Mouse (Mus musculus) embryonic facial prominence, embryonic 14.5 days (tissue): Measurements from ENCODE around the gene Gm21903. TPM values are rescaled to one million over a fixed set of nuclear protein-coding genes. Genes with fewer than 3 reads are reported as not detected.
A peak's percentile ranks its signal among the peaks of the same experiment; 100 is the strongest.
"Not testable (repeated sequence)": the region's sequence is repeated elsewhere in the genome, so short reads cannot be mapped to it uniquely, and the experiment has no call there.

ENCODE experiments used
- ATAC-seq: fragments of 200-750 bp; cut with Nextera tagmentation; 2 replicates; pipeline ENCODE4 v1.8.0; 2017; ENCODE audit warnings: low read depth, moderate number of reproducible peaks, moderate TSS enrichment
- DNase-seq: peaks from one replicate; pipeline ENCODE4 v3.0.0-alpha.2; 2015; ENCODE audit warnings: low spot score
- H3K27ac ChIP-seq: fragments of 300-500 bp; sonication (generic); replicated peaks from 2 replicates; pipeline ENCODE4 v1.5.1; 2014; ENCODE audit warnings: low read depth, mild to moderate bottlenecking, low read length, moderate library complexity
- H3K27me3 ChIP-seq: fragments of 300-500 bp; sonication (generic); replicated peaks from 2 replicates; pipeline ENCODE4 v1.6.1; 2014; ENCODE audit warnings: low read length; ENCODE audit not compliant: control insufficient read depth, insufficient read depth
- H3K36me3 ChIP-seq: fragments of 300-500 bp; sonication (generic); 2 replicates; pipeline ENCODE4 v1.6.1; 2014; ENCODE audit warnings: low read length, mixed read lengths; ENCODE audit not compliant: control insufficient read depth, insufficient read depth
- H3K4me1 ChIP-seq: fragments of 300-500 bp; sonication (generic); 2 replicates; pipeline ENCODE4 v1.6.1; 2014; ENCODE audit warnings: antibody characterized with exemption, low read length; ENCODE audit not compliant: control insufficient read depth, insufficient read depth
- H3K4me2 ChIP-seq: fragments of 300-500 bp; sonication (generic); 2 replicates; pipeline ENCODE4 v1.6.1; 2014; ENCODE audit warnings: low read depth, mild to moderate bottlenecking, low read length, moderate library complexity, mixed read lengths
- H3K4me3 ChIP-seq: fragments of 300-500 bp; sonication (generic); 2 replicates; pipeline ENCODE4 v1.5.1; 2014; ENCODE audit warnings: low read depth, mild to moderate bottlenecking, low read length
- H3K9ac ChIP-seq: fragments of 300-500 bp; sonication (generic); 2 replicates; pipeline ENCODE4 v1.6.1; 2014; ENCODE audit warnings: low read depth, mild to moderate bottlenecking, low read length, moderate library complexity, mixed read lengths
- H3K9me3 ChIP-seq: fragments of 300-500 bp; sonication (generic); 2 replicates; pipeline ENCODE4 v1.6.1; 2016; ENCODE audit warnings: low read length; ENCODE audit not compliant: control insufficient read depth
- WGBS: fragments of 180-500 bp; shearing (Covaris S2); extraction: QIAGEN DNeasy Blood & Tissue Kit; methylation state at CpG from one replicate; pipeline ENCODE4 v1.1.7; 2014; 5-methylcytosine and 5-hydroxymethylcytosine counted together
- polyA plus RNA-seq: library from polyadenylated mRNA; unstranded; fragments of >200 nt; fragmentation: Nextera tagmentation; extraction: Ambion mirVana; gene quantifications from 2 replicates; pipeline ENCODE4 v1.2.1, GENCODE M21; 2014

The Gm21903 gene
- polyA plus RNA-seq: not detected in 2 replicates

GRCm38 (mm10) chr17:39043241-39043640 lies at the start of gene Gm21903:
TSS of gene Gm21903 (minus strand) at chr17:39043341.
- Histone ChIP-seq H3K36me3 (no peaks in the 10 kb centered on the region), H3K9ac (no peak within 1 kb of the TSS), H3K27me3 (no peaks in the 10 kb centered on the region), H3K4me1 (no peaks in the 10 kb centered on the region), H3K9me3 (0 out of 2 replicates have a peak, but pooled peaks cover 11% of the 10 kb centered on the region), H3K4me2 (no peak within 1 kb of the TSS), H3K27ac (no peak within 1 kb of the TSS), H3K4me3 (no peak within 1 kb of the TSS)
- no peak for DNase-seq
- no peak for ATAC-seq

DNA sequence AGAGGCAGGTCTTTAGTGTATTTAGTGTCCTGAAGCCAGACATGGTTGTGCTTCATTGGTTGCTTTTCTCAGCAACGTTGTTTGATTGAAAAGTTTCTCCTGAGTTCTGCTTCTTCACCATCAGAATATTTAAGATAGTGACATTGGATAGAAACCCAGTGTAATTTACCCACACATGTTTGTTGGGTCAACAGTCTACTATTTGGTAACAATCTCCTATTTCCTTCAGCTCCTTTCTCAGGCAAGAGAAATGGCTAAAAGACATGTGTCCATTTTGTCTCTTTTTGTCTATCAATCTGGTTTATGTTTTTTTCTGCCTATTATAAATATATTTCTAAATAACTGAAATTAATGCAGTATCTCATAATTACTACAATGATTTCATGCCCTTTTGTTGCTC lies 33.8 kb upstream of the Gm21903 start, which contains the start of gene Esp23:
Gene Esp23, minus strand, starts transcription at position 101 of the 400 bp plus-strand sequence.
- no peak within 1 kb of the TSS for H3K4me3 ChIP-seq
- no peaks in the 10 kb centered on the region for H3K36me3 ChIP-seq
- no peak within 1 kb of the TSS for H3K4me2 ChIP-seq
- H3K27me3 ChIP-seq: no peaks in the 10 kb centered on the region
- H3K4me1 ChIP-seq: no peaks in the 10 kb centered on the region
- H3K27ac ChIP-seq: no peak within 1 kb of the TSS
- H3K9ac ChIP-seq: no peak within 1 kb of the TSS
- DNase-seq (no peak), ATAC-seq (no peak)
- H3K9me3 ChIP-seq: 0 out of 2 replicates have a peak, but pooled peaks cover 3% of the 10 kb centered on the region
- WGBS: 36% methylated on average over 1 of the region's 1 CpGs

DNA sequence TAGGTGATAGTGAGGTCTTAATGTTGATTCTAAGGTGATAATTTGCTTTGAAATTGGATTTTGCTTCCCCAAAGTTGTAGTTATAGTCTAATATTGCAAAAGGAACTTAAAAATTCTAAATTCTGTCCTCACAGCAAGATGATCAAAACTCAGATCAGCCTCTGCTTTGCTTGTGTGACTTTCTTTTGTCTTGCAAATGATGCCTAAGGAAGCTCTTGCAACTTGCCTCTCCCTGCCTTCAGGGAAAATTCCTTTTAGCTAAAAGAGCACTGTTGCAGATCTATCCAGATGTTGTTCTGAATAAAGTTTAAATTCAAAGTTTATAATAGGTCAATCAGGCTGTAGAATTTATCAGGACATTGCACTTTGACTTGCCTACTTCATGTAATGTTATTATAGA lies 20.5 kb upstream of the Gm21903 start:
- ATAC-seq (no peak), DNase-seq (no peak)
- no peak overlapping the region for H3K4me2 ChIP-seq
- no peak overlapping the region for H3K27ac ChIP-seq
- peaks cover 20% of the 10 kb centered on the region for H3K9me3 ChIP-seq
- no peaks in the 10 kb centered on the region for H3K36me3 ChIP-seq
- no peak overlapping the region for H3K4me3 ChIP-seq
- no peaks in the 10 kb centered on the region for H3K27me3 ChIP-seq
- H3K9ac ChIP-seq: no peak overlapping the region
- no peaks in the 10 kb centered on the region for H3K4me1 ChIP-seq

GRCm38 (mm10) chr17:39036395-39036794 lies 6.7 kb downstream of the Gm21903 start, which contains the start of gene Esp24:
TSS of gene Esp24 (plus strand) at chr17:39036695.
- not testable (repeated sequence) for H3K9me3 ChIP-seq, ATAC-seq, DNase-seq, H3K4me3 ChIP-seq, H3K27me3 ChIP-seq, H3K36me3 ChIP-seq, H3K9ac ChIP-seq, H3K4me1 ChIP-seq, H3K4me2 ChIP-seq, H3K27ac ChIP-seq
- whole genome bisulfite sequencing: 78% methylated on average over 3 of the region's 3 CpGs

DNA sequence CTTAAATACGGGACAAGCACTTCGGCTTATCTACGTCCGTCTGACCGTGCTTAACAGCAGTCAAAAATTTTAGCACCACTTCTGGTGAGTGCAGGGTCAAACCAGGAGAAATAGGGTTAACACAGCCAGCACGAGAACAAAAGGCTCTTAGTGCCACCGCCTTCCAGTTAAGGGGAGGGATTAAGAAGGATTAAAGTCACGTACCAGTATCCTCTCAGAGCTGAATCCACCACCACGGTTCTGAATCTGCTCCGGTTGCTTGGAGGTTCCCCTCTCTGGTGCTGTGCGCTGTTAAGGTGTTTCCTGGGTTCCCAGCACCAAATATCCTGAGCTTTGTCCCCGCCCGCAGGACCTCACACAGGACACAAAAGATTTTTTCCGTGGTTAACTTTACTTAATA lies 26.0 kb downstream of the Gm21903 start:
- Histone ChIP-seq H3K36me3 (no peaks in the 10 kb centered on the region), H3K27me3 (no peaks in the 10 kb centered on the region), H3K9ac (no peak overlapping the region), H3K4me2 (no peak overlapping the region), H3K9me3 (no peaks in the 10 kb centered on the region), H3K27ac (no peak overlapping the region), H3K4me3 (no peak overlapping the region), H3K4me1 (no peaks in the 10 kb centered on the region)
- ATAC-seq: no peak
- no peak for DNase-seq
- 52% methylated on average over 14 of the region's 14 CpGs for WGBS

- Histone ChIP-seq H3K4me3 (no peak overlapping the region), H3K9ac (no peak overlapping the region), H3K9me3 (0 out of 2 replicates have a peak, but pooled peaks cover 6% of the 10 kb centered on the region), H3K27me3 (no peaks in the 10 kb centered on the region), H3K27ac (no peak overlapping the region), H3K4me2 (peak overlapping the region; percentile 26; the same call in 1 of the 2 replicates), H3K36me3 (no peaks in the 10 kb centered on the region), H3K4me1 (no peaks in the 10 kb centered on the region)
- WGBS: 42% methylated on average over 30 of the region's 30 CpGs
- DNase-seq (no peak), ATAC-seq (no peak)
Measured at GRCm38 (mm10) chr17:39010675-39011638, 32.2 kb downstream of the Gm21903 start.

DNA sequence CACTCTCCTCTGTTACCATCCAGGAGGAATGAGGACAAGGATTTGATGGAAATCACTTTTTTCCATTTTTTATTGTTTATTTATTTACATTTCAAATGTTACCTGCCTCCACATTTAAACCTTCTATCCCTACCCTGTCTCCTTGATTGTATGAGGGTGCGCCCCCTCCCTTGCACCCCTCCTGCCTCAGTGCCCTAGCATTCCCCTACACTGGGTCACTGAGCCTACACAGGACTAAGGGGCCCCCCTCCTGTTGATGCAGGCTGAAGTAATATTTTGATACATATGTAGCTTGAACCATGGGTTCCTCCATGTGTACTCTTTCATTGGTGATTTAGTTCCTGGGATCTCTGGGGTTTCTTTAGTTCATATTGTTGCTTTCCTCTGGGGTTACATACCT lies 33.3 kb downstream of the Gm21903 start:
- WGBS: 79% methylated on average over 1 of the region's 1 CpGs
- Histone ChIP-seq H3K27me3 (no peaks in the 10 kb centered on the region), H3K9ac (no peak overlapping the region), H3K4me1 (no peaks in the 10 kb centered on the region), H3K4me2 (no peak overlapping the region), H3K36me3 (no peaks in the 10 kb centered on the region), H3K9me3 (0 out of 2 replicates have a peak, but pooled peaks cover 6% of the 10 kb centered on the region), H3K27ac (no peak overlapping the region), H3K4me3 (no peak overlapping the region)
- no peak for DNase-seq
- no peak for ATAC-seq
